Mouse (Mus musculus): ENCODE results near the gene Map2k3.

- no peak for TF ChIP-seq CTCF (IDR thresholded peaks at IDR 0.05; ENCODE audit: borderline replicate concordance, control insufficient read depth, extremely low read depth, insufficient read depth, low read length, poor library complexity)
- TF ChIP-seq POLR2A (IDR thresholded peaks at IDR 0.05; ENCODE audit: control insufficient read depth, extremely low read depth, insufficient read depth, low read length, poor library complexity): no peak
These were observed 11.8 kb upstream of the Map2k3 start for GRCm38 (mm10) chr11:60920021-60920420.

Measured in thymus, adult 2 months (tissue).